Mouse (Mus musculus): ENCODE measurements around the gene Cfap299.

GRCm38 (mm10) chr5:98387054-98387453 lies 58.0 kb downstream of the Cfap299 start:
- TF ChIP-seq POLR2A (IDR thresholded peaks at IDR 0.05; ENCODE audit: insufficient read depth, low read depth, low read length) (no peak), CTCF (IDR thresholded peaks at IDR 0.05; ENCODE audit: insufficient read depth, low read depth, low read length) (no peak)

Data from olfactory bulb, adult 2 months (tissue).